Mouse (Mus musculus): ENCODE measurements around the gene Hist1h2bb. TPM values are rescaled to one million over a fixed set of nuclear protein-coding genes. Genes with fewer than 3 reads are reported as not detected.
A peak's percentile ranks its signal among the peaks of the same experiment; 100 is the strongest.

The Hist1h2bb gene
- total and polyA plus RNA-seq, 3 experiments, result 0.53 to 2,852 (median 54.6) TPM

- dilution Hi-C loops (cut with MboI; ENCODE audit: extremely low pct_ligation_motif_present, extremely low pct_unique_long_range_greater_than_20kb, low sequenced_read_pairs) (loop anchor here (10.0 kb wide), 1 partner anchor 50 kb away; the partner anchor contains the start of genes Hist1h1t and Hist1h4c), in situ Hi-C loops (cut with MboI; ENCODE audit: low pct_ligation_motif_present, low pct_unique_long_range_greater_than_20kb, low sequenced_read_pairs) (no loop called here)
- no peaks in the 10 kb centered on the region for H3K9me3 ChIP-seq (replicated peaks; ENCODE audit: low read length)
- no peaks in the 10 kb centered on the region for H3K79me2 ChIP-seq (replicated peaks; ENCODE audit: control insufficient read depth, extremely low read depth, insufficient read depth, poor library complexity, severe bottlenecking)
- no peak for DNase-seq (ENCODE audit: extremely low read depth)
- no peaks in the 10 kb centered on the region for H3K27me3 ChIP-seq (replicated peaks)
- peaks cover 3 to 38% of the 10 kb centered on the region in 2 experiments; a peak in 3 of 4 replicates for H3K4me1 ChIP-seq (ENCODE audit: control insufficient read depth in 1 of 2, insufficient read depth in 2 of 2)
- peak overlapping the region; percentile 74; the same call in 1 of the 2 replicates for H3K9ac ChIP-seq (ENCODE audit: insufficient read depth, low read depth)
- H3K4me3 ChIP-seq (replicated peaks in 1 of 3; ENCODE audit: low read depth in 2 of 3, low read length in 2 of 3, poor library complexity in 1 of 3), result peak overlapping the region; percentile 13 to 47 (median 33)
- H3K36me3 ChIP-seq (replicated peaks in 1 of 2; ENCODE audit: control insufficient read depth in 1 of 2, insufficient read depth in 1 of 2, low read length in 1 of 2), result no peaks in the 10 kb centered on the region
- peak overlapping the region; percentile 74; the same call in 1 of the 2 replicates for H3K4me2 ChIP-seq (ENCODE audit: insufficient read depth, low read depth, poor library complexity, severe bottlenecking)
- peak overlapping the region; percentile 85 for H3K27ac ChIP-seq (ENCODE audit: insufficient read depth, low read depth)
- TF ChIP-seq MEF2A (IDR thresholded peaks at IDR 0.05; ENCODE audit: borderline replicate concordance, low read depth, low read length) (0 out of 2 replicates have a peak, but pooled peaks have one; percentile 11), ZKSCAN1 (IDR thresholded peaks at IDR 0.05; ENCODE audit: borderline replicate concordance, low read depth, low read length) (no peak), ETS1 (conservative IDR thresholded peaks at IDR 0.05; ENCODE audit: low read depth, low read length) (peak; percentile 49; the same call in 1 of the 2 replicates), MYC (IDR thresholded peaks at IDR 0.05; ENCODE audit: low read depth, low read length) (no peak; the same call in 1 of the 2 replicates), USF2 (conservative IDR thresholded peaks at IDR 0.05; ENCODE audit: low read depth, low read length) (peak; percentile 12; the same call in 1 of the 2 replicates), JUN (IDR thresholded peaks at IDR 0.05; ENCODE audit: insufficient read depth, low read depth, low read length) (0 out of 2 replicates have a peak, but pooled peaks have one; percentile 22), GABPA (IDR thresholded peaks at IDR 0.05; ENCODE audit: insufficient replicate concordance, low read depth, low read length) (no peak), TBP (conservative IDR thresholded peaks at IDR 0.05; ENCODE audit: low read depth, low read length) (peak; percentile 46; the same call in 1 of the 2 replicates), NRF1 (IDR thresholded peaks at IDR 0.05; ENCODE audit: low read depth, low read length) (no peak), ZNF384 (IDR thresholded peaks at IDR 0.05; ENCODE audit: low read depth, low read length) (no peak), MAZ (IDR thresholded peaks at IDR 0.05; ENCODE audit: low read depth, low read length) (peak; percentile 66; the same call in 1 of the 2 replicates), CTCF (conservative IDR thresholded peaks at IDR 0.05 in 1 of 2, IDR thresholded peaks at IDR 0.05 in 1 of 2; ENCODE audit: low read depth in 2 of 2, low read length in 2 of 2) (no peak), ZMIZ1 (IDR thresholded peaks at IDR 0.05; ENCODE audit: low read depth, low read length) (peak; percentile 99), SMC3 (IDR thresholded peaks at IDR 0.05; ENCODE audit: low read depth, low read length) (peak; percentile 8), JUND (conservative IDR thresholded peaks at IDR 0.05; ENCODE audit: low read depth, low read length) (no peak), EP300 (IDR thresholded peaks at IDR 0.05; ENCODE audit: low read length) (no peak), ZC3H11A (IDR thresholded peaks at IDR 0.05; ENCODE audit: low read depth, low read length) (no peak), POLR2A (IDR thresholded peaks at IDR 0.05; ENCODE audit: low read depth, low read length) (peak; percentile 58; the same call in 1 of the 2 replicates), CHD2 (IDR thresholded peaks at IDR 0.05; ENCODE audit: low read length) (peak; percentile 79), TCF12 (IDR thresholded peaks at IDR 0.05; ENCODE audit: low read depth, low read length) (no peak), ELF1 (IDR thresholded peaks at IDR 0.05; ENCODE audit: low read depth, low read length) (no peak), IRF4 (IDR thresholded peaks at IDR 0.05; ENCODE audit: low read depth, low read length) (no peak), BHLHE40 (IDR thresholded peaks at IDR 0.05; ENCODE audit: low read depth, low read length) (no peak), PAX5 (IDR thresholded peaks at IDR 0.05; ENCODE audit: low read length) (no peak), NELFE (IDR thresholded peaks at IDR 0.05; ENCODE audit: low read depth, low read length) (peak; percentile 82; the same call in 1 of the 2 replicates), MXI1 (IDR thresholded peaks at IDR 0.05; ENCODE audit: low read depth, low read length) (peak; percentile 74), SIN3A (IDR thresholded peaks at IDR 0.05; ENCODE audit: low read length) (peak; percentile 84; the same call in 1 of the 2 replicates), POLR2AphosphoS2 (IDR thresholded peaks at IDR 0.05; ENCODE audit: low read depth, low read length) (peak; percentile 100), HCFC1 (IDR thresholded peaks at IDR 0.05; ENCODE audit: low read depth, low read length) (peak; percentile 39; the same call in 1 of the 2 replicates), UBTF (IDR thresholded peaks at IDR 0.05; ENCODE audit: low read depth, low read length) (0 out of 2 replicates have a peak, but pooled peaks have one; percentile 94), CHD1 (IDR thresholded peaks at IDR 0.05; ENCODE audit: low read depth, low read length) (peak; percentile 95), E2F4 (IDR thresholded peaks at IDR 0.05; ENCODE audit: insufficient replicate concordance, low read depth, low read length) (0 out of 2 replicates have a peak, but pooled peaks have one; percentile 3), MAX (IDR thresholded peaks at IDR 0.05; ENCODE audit: low read length) (no peak), KAT2A (IDR thresholded peaks at IDR 0.05; ENCODE audit: insufficient replicate concordance, low read length) (0 out of 2 replicates have a peak, but pooled peaks have one; percentile 44), MAFK (IDR thresholded peaks at IDR 0.05; ENCODE audit: insufficient replicate concordance, low read length) (peak; percentile 41; the same call in 1 of the 2 replicates), RCOR1 (conservative IDR thresholded peaks at IDR 0.05; ENCODE audit: low read depth, low read length) (peak; percentile 97)
Measured at GRCm38 (mm10) chr13:23744421-23745380, 1.8 kb upstream of the Hist1h2bb start.
